ENCODE assay signal across 9 mouse cellular contexts in genomic region chr5:62895326-62895725, GRCm38 (mm10).
DNase-seq lines count a peak whose midpoint lies in the region; ATAC-seq and TF ChIP-seq lines count a peak whose summit lies in the region.
"Had no signal": no experiment of that assay in that cellular context is flagged by ENCODE, and none has a peak within 500 bp of the region (broad histone marks: within the 10 kb centered on the region; RNA-seq: fewer than 3 reads in every experiment).

No protein-coding gene starts in this region.

- H3K9me3 ChIP-seq in neural tube, embryonic 11.5 days (ENCODE audit: control insufficient read depth, low read length): no peaks in the 10 kb centered on the region
- H3K9me3 ChIP-seq: heart, embryonic 13.5 days had no signal

- TF ChIP-seq POLR2A in cerebellum, adult 2 months (IDR thresholded peaks at IDR 0.05; ENCODE audit: borderline replicate concordance, insufficient read depth, low read length): no peak

- H3K36me3 ChIP-seq in neural tube, embryonic 11.5 days (ENCODE audit: control insufficient read depth, insufficient read depth, low read length): no peaks in the 10 kb centered on the region
- no peaks in the 10 kb centered on the region for H3K36me3 ChIP-seq in splenic B cell, adult 2 months (ENCODE audit: control insufficient read depth, insufficient read depth, low read length, poor library complexity, severe bottlenecking)
- H3K36me3 ChIP-seq: heart, embryonic 13.5 days had no signal

- peak; percentile 6; the same call in 1 of the 2 replicates for TF ChIP-seq CTCF in cerebellum, adult 2 months (IDR thresholded peaks at IDR 0.05; ENCODE audit: borderline replicate concordance, insufficient read depth, low read depth, low read length)

- peak; percentile 80; the same call in 1 of the 2 replicates for ATAC-seq in neural tube, embryonic 11.5 days (ENCODE audit: insufficient read depth, low FRiP score, low TSS enrichment)

- WGBS in cerebellum, adult 2 months: 65% methylated on average over 3 of the region's 3 CpGs
- 67% methylated on average over 3 of the region's 3 CpGs for WGBS in neural tube, embryonic 11.5 days

- H3K4me2 ChIP-seq in neural tube, embryonic 11.5 days (ENCODE audit: low read depth): no peak overlapping the region
- H3K4me2 ChIP-seq: heart, embryonic 13.5 days had no signal

- intact Hi-C loops in left cerebral cortex, postnatal 4 days (cut with DNase I): loop anchor here (5.0 kb wide), 2 partner anchors 752 to 872 kb away; partner anchors contain the start of gene Nwd2

- H3K27me3 ChIP-seq in cerebellum, adult 2 months (ENCODE audit: control insufficient read depth, insufficient read depth, low read length): no peaks in the 10 kb centered on the region
- no peaks in the 10 kb centered on the region for H3K27me3 ChIP-seq in neural tube, embryonic 11.5 days (ENCODE audit: control insufficient read depth, insufficient read depth, low read length)
- no peaks in the 10 kb centered on the region for H3K27me3 ChIP-seq in splenic B cell, adult 2 months (ENCODE audit: control insufficient read depth, insufficient read depth, low read length, poor library complexity, severe bottlenecking)
- H3K27me3 ChIP-seq: heart, embryonic 13.5 days had no signal

- no peak overlapping the region for H3K27ac ChIP-seq in cerebellum, adult 2 months (ENCODE audit: insufficient read depth, low read length)
- H3K27ac ChIP-seq in neural tube, embryonic 11.5 days (ENCODE audit: low read depth, low read length): no peak overlapping the region
- H3K27ac ChIP-seq: heart, embryonic 13.5 days had no signal

- H3K9ac ChIP-seq in neural tube, embryonic 11.5 days (ENCODE audit: low read length): no peak overlapping the region
- H3K9ac ChIP-seq: heart, embryonic 13.5 days had no signal

- DNase-seq in cerebellum, adult 2 months: peak in 1 of 2 experiments; percentile 6
- DNase-seq in cerebellum, adult 8-10 months: no peak
- no peak for DNase-seq in neural tube, embryonic 11.5 days (ENCODE audit: low spot score)
- DNase-seq in neural tube, embryonic 10.5 days (ENCODE audit: extremely low spot score, low spot score): no peak
- DNase-seq in forelimb bud, embryonic 11.5 days (ENCODE audit: low read depth, low spot score): peak; percentile 40
- DNase-seq in left cerebral cortex, postnatal 4 days: peak; percentile 7
- DNase-seq in splenic B cell, adult 2 months (ENCODE audit: low read depth, low spot score): peak; percentile 75
- DNase-seq in gastrocnemius, adult 18-20 months (ENCODE audit: low spot score): no peak

- H3K4me3 ChIP-seq in cerebellum, adult 2 months (replicated peaks; ENCODE audit: insufficient read depth, low read depth, low read length): no peak overlapping the region
- H3K4me3 ChIP-seq in neural tube, embryonic 11.5 days (ENCODE audit: low read depth, low read length): no peak overlapping the region
- H3K4me3 ChIP-seq: heart, embryonic 13.5 days had no signal

- H3K4me1 ChIP-seq in cerebellum, adult 2 months (ENCODE audit: control insufficient read depth, insufficient read depth, low read length): no peaks in the 10 kb centered on the region
- no peaks in the 10 kb centered on the region for H3K4me1 ChIP-seq in neural tube, embryonic 11.5 days (ENCODE audit: control insufficient read depth, insufficient read depth, low read length)
- H3K4me1 ChIP-seq: heart, embryonic 13.5 days had no signal

Comparison
In these comparisons a context has a peak if more than half of its experiments do, and no peak if none do; other contexts are left out.
1. DNase-seq: peak in forelimb bud, embryonic 11.5 days (single experiment), left cerebral cortex, postnatal 4 days (single experiment) and splenic B cell, adult 2 months (single experiment); none in cerebellum, adult 8-10 months (single experiment), neural tube, embryonic 11.5 days (single experiment), neural tube, embryonic 10.5 days (single experiment) and gastrocnemius, adult 18-20 months (single experiment).